Mouse (Mus musculus) liver, postnatal 0 days (tissue): ENCODE measurements at regions not wholly inside any gene's neighbourhood (a gene's known extent, or its start where the extent isn't known, plus 50 kb on each side); places are given as distances from the start of the nearest gene placed in this dataset.

Experiments used
- CTCF ChIP-seq: sonication (generic); IDR thresholded peaks from 2 replicates; pipeline ENCODE4 v1.5.1; 2016; ENCODE audit warnings: antibody characterized with exemption, low read depth
- EP300 ChIP-seq: IDR thresholded peaks from 2 replicates; pipeline ENCODE4 v1.6.1; 2016; ENCODE audit warnings: antibody characterized with exemption, low read depth, mild to moderate bottlenecking

- no peak for TF ChIP-seq CTCF
- no peak for TF ChIP-seq EP300
Measured at GRCm38 (mm10) chr3:39248712-39249111, 362.0 kb downstream of the Fat4 start.
